Mouse (Mus musculus): Measurements from ENCODE around the gene Pear1. TPM values are rescaled to one million over a fixed set of nuclear protein-coding genes. Genes with fewer than 3 reads are reported as not detected.

The Pear1 gene
- polyA plus RNA-seq (2017; shearing (Covaris generic)), result 10 to 100 TPM; 24.8 to 77.5 TPM

GRCm38 (mm10) chr3:87824206-87824605, at the start of gene Pear1:
Gene Pear1 (minus strand): TSS chr3:87824306.

GRCm38 (mm10) chr3:87846650-87847110, 22.6 kb upstream of the Pear1 start, which contains the start of gene Sh2d2a:
Gene Sh2d2a (plus strand): TSS chr3:87846755.

GRCm38 (mm10) chr3:87796736-87797334, 27.3 kb downstream of the Pear1 start, which contains the start of gene Insrr:
Gene Insrr (plus strand): TSS chr3:87796951.

GRCm38 (mm10) chr3:87794922-87795325, 29.2 kb downstream of the Pear1 start, which contains the start of gene Ntrk1:
Gene Ntrk1 (minus strand): TSS chr3:87795162.

GRCm38 (mm10) chr3:87748431-87748830, 75.7 kb downstream of the Pear1 start, which contains the start of gene Lrrc71:
Gene Lrrc71 (minus strand): TSS chr3:87748625.

Other genes starting within 250 kb of the Pear1 start
- gene Arhgef11, start 206.7 kb downstream of the Pear1 start, polyA plus RNA-seq (2017; shearing (Covaris generic)), result 10 to 100 TPM in 1 of 2 experiments, 1 to 10 TPM in 1; 9.1 to 15.9 TPM
- under 1 TPM in 1 of 2 experiments, not detected in 1; 0.78 TPM for gene Lrrc71, start 75.7 kb downstream of the Pear1 start, polyA plus RNA-seq (2017; shearing (Covaris generic))
- under 1 TPM in 1 of 2 experiments, not detected in 1; 0.23 TPM for gene Ntrk1, start 29.1 kb downstream of the Pear1 start, polyA plus RNA-seq (2017; shearing (Covaris generic))
- under 1 TPM; 0.34 to 0.94 TPM for gene Insrr, start 27.4 kb downstream of the Pear1 start, polyA plus RNA-seq (2017; shearing (Covaris generic))
- 100 to 1,000 TPM; 228 to 330 TPM for gene Sh2d2a, start 22.4 kb upstream of the Pear1 start, polyA plus RNA-seq (2017; shearing (Covaris generic))
- 10 to 100 TPM; 13.8 to 16.3 TPM for gene Prcc, start 61.3 kb upstream of the Pear1 start, polyA plus RNA-seq (2017; shearing (Covaris generic))
- 100 to 1,000 TPM; 146 to 171 TPM for gene Hdgf, start 82.0 kb upstream of the Pear1 start, polyA plus RNA-seq (2017; shearing (Covaris generic))
- 100 to 1,000 TPM; 105 to 156 TPM for gene Mrpl24, start 95.2 kb upstream of the Pear1 start, polyA plus RNA-seq (2017; shearing (Covaris generic))
- gene Isg20l2, start 106.0 kb upstream of the Pear1 start, polyA plus RNA-seq (2017; shearing (Covaris generic)), result 10 to 100 TPM; 35.7 to 42.3 TPM
- gene Rrnad1, start 106.4 kb upstream of the Pear1 start, polyA plus RNA-seq (2017; shearing (Covaris generic)), result 10 to 100 TPM; 18.7 to 20.8 TPM
- gene Crabp2, start 124.4 kb upstream of the Pear1 start, polyA plus RNA-seq (2017; shearing (Covaris generic)), result under 1 TPM in 1 of 2 experiments, not detected in 1; 0.63 TPM
- gene Nes, start 146.8 kb upstream of the Pear1 start, polyA plus RNA-seq (2017; shearing (Covaris generic)), result under 1 TPM in 1 of 2 experiments, not detected in 1; 0.15 TPM
- gene Bcan, start 175.9 kb upstream of the Pear1 start, polyA plus RNA-seq (2017; shearing (Covaris generic)), result not detected
- not detected for gene Hapln2, start 203.3 kb upstream of the Pear1 start, polyA plus RNA-seq (2017; shearing (Covaris generic))
- gene Gpatch4, start 218.8 kb upstream of the Pear1 start, polyA plus RNA-seq (2017; shearing (Covaris generic)), result 10 to 100 TPM; 16.3 to 32.1 TPM
- gene Naxe, start 234.2 kb upstream of the Pear1 start, polyA plus RNA-seq (2017; shearing (Covaris generic)), result 100 to 1,000 TPM in 1 of 2 experiments, 10 to 100 TPM in 1; 83.1 to 104 TPM

Data from activated CD4-positive, CD25-positive, alpha-beta regulatory T cell (primary cell).